Mouse (Mus musculus) lung, postnatal 4 days (tissue): ENCODE measurements around the gene Tuba3b.

Experiments used
- DNase-seq, 2 experiments: peaks; one replicate each; pipeline ENCODE4 v3.0.0; 2021

Tuba3b gene

DNA sequence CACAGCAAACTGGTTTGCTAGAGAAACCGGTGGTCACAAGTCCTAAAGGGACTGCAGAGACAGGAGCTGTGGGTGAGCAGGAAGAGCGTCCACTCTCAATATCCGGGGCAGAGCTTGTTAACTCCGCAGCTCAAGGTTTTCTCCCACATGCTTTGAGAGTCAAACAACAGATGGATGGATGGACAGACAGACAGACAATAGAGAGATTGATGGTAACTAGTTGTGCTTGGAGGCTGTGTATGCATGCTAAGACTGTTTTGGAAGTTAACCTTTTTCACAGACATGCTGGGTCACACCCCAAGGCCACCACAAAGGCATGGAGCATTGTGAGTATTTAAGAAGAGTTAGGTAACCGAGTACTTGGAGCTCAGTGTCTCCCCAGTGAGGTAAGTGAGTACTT is 6.9 kb upstream of the Tuba3b start:
- no peak for DNase-seq

GRCm38 (mm10) chr6:145610901-145611300 is 4.7 kb upstream of the Tuba3b start:
- no peak for DNase-seq

DNA sequence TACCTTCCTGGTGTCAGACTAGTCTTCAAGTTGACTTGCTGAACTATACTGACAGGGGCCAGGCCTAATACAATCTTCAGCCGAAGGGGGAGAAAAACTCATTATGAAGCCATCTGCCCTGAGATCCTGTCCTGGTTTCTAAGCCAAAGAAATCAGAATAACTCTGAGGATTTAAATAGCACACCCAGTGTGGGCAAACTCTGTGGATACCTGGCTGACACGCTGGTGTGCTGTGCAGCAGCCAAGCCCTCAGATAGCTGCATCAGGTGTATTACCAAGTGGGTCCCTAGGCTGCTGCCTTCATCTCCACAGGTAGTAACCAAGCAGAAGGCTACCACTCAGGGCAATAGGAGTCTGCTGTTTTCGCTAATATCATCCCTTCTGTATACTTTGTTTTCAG is 2.9 kb upstream of the Tuba3b start:
- no peak for DNase-seq

GRCm38 (mm10) chr6:145614219-145614618 is 1.3 kb upstream of the Tuba3b start, which contains the start of gene Lmntd1:
Gene Lmntd1 (minus strand): TSS chr6:145614319.
- DNase-seq, result no peak

GRCm38 (mm10) chr6:145616402-145617229 is 1.1 kb downstream of the Tuba3b start:
- no peak for DNase-seq

DNA sequence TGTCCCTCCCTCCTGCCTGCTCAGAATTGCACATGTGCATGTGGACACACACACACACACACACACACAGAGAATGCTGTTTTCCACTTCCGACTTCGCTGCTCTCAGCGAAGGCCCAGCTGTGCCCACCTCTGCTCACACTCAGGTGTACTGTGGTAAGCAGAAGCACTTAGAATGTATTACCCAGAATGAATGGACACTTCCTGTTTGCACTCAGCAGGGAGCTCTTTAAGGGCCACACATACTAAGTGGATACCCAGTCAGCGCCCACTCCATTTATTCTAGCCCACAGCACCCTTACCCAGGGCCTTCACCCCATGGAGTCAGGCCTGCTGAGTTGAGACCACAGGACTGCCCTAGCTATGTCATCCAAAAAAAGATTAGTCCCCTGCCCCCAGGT is 7.6 kb downstream of the Tuba3b start:
- no peak for DNase-seq

GRCm38 (mm10) chr6:145630269-145630668 is 14.7 kb downstream of the Tuba3b start:
- DNase-seq, result peak; percentile 67 to 78

DNA sequence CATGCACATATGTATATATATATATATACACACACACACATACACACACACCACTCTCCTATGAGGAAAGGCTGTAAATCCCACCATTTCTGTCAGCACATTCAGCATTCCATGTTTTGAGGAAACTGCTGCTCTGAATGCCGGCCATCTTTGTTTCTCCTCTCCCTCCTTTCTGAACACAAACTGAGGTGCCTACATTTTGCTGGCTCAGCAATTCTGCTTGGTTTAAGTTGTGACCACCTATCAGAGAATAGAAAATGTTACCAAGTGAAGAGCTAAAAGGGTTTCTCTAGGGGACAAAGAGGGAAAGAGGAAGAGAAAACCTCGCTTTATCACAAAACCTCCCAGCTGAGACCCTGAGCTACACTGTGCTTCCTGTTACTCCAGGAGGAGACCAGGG is 18.9 kb downstream of the Tuba3b start:
- DNase-seq, result no peak

GRCm38 (mm10) chr6:145636682-145637081 is 21.1 kb downstream of the Tuba3b start:
- DNase-seq, result no peak

GRCm38 (mm10) chr6:145638248-145638647 is 22.7 kb downstream of the Tuba3b start:
- peak; percentile 68 to 85 for DNase-seq

- DNase-seq, result no peak
Measured at GRCm38 (mm10) chr6:145640971-145641506, 25.5 kb downstream of the Tuba3b start.

DNA sequence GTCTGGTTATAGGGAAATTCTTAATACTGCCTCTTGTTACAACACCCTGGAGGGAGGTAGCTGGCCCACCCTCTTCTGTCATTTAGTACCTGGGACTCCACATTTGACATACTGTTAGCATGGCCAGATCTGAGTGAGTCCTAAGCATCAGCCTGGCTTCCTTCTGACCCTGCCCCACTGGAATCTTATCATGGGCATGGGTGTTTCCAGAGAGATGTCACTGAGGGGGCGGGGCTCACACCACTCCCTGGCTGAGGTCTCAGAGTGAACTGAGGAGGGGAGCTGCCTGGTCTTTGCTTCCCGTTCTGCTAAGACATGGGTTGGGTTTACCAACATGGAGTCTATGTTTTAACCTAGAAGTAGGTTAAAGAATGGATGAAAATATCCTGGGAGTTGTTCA is 36.4 kb downstream of the Tuba3b start:
- no peak for DNase-seq

GRCm38 (mm10) chr6:145652986-145653385 is 37.4 kb downstream of the Tuba3b start:
- DNase-seq, result no peak

DNA sequence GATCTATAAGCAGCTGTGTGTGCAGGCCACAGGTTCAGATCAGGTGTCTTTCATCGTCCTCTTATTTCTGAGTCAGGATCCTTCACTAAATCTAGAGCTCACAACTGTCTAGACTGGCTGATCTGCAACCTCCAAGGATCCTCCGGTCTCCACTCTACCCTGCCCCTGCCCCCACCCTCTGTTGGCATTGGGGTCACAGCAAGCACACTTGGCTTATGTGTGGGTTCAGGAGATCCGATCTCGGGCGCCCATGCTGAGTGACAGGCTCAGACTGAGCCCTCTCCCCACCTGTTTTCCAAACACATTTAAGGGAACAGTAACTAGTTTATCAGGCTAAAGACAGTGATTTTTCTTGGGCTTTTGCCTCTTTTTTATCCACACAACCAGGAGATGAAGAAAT is 38.1 kb downstream of the Tuba3b start:
- DNase-seq, result no peak

GRCm38 (mm10) chr6:145654062-145654836 is 38.7 kb downstream of the Tuba3b start:
- DNase-seq, result no peak

DNA sequence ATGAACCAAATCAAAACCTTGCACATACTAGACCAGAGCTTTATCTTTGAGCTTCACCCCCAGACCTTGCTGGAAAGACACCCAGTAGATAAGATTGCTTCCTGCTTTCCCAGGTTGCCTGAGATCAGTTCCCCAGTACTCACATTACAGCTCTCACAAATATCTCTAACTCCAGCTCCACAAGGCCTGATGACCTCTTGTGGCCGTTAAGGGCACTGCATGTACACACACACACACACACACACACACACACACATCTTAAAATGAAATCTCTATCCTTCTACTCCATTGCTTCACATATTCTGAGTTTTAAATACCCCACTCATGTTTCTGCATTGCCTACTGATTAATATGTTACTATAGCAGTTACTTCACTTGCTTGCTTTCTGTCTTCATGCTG is 40.1 kb downstream of the Tuba3b start:
- no peak for DNase-seq

DNA sequence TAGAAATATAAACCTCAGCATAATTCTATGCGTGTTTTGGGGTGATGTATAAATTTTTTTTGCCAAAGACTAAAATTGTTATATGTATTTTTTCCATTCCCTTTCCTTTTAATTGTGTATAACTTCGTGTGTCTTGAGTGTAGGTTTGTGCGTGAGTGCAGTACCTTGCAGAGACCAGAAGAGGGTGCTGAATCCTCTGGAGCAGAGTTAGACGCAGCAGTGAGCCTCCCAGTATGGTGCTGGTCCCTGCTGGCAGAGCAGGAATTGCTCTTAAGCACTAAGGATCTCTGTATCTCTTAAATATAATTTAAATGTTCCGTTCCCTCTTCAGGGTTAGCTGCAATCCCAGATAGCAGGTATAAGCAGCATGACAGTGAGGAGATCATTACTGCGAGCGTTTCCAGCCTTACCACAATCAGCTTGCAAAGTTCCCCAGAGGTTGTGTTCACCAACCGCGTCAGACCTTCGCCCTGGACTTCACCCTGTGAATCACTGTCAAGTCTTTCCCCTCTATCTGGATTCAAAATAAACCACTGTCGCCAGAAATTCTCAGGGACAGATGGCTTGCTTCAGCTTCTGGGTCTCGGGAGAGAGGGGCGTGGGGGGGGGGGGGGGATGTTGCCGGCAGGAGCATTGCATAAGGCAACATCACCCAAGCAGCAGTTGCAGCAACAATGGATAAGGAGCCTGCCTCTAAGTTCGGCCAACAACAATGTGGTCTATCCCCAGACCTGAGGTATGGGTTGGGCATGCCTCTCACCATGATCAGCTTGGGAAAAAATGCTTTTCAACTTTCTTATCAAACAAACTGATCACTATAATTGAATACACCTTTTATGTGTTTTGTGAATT is 41.4 kb downstream of the Tuba3b start:
- no peak for DNase-seq

DNA sequence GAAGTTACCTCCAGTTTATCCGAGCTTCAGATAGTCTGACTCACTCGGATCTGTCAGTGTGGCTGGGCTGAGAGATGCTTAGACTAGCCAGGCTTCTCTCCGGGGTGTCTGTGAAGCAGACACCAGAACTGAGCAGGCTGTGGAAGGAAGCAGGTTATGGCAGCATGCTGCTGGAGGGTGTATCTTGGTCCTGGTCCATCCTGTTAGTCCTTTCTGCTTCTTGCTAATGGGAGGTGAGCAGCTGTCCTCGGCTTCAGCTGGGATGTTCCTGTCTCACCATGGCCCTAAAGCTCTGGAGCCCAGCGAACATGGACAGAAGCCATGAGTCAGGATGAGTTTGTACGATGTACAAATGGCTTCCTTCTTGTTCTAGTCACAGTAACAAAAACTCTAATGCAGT is 43.6 kb downstream of the Tuba3b start:
- DNase-seq, result no peak

DNA sequence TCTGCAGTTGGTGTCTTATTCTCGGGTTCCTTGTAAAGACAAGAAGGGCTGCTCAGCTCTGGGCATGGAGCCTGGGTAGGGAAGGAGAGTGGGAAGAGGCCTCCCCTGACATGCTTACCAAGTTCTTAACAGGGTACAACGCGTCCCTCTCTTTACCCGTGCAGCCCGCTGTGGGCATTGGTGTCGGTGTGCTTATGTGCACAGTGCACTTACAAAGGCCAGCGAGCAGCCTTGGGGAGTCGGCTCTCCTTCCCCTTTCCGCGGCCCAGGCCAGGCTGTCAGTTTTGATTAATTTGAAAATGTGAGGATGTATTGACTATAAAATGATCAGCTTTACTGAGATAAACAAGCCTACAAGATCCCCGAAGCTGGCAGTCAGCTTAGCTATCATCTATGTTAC is 45.4 kb downstream of the Tuba3b start:
- DNase-seq, result no peak

DNA sequence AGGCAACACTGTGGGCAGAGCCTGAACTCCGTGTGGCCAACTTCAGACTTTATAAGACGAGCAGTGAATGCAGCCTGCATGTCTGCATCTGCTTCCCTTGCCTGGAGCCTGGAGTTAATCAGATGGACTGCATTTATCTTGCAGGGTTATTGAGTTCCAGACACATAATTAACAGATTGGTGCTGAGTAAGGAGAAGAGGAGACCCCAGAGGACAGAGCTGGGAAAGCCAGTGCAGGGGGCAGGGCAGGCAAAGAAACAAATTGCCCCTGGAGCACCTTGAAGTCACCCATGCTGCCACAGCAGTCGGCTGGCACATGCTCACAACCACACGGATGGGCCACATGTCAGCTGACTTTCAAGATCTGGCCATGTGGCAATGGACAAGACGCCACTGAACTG is 48.7 kb downstream of the Tuba3b start:
- DNase-seq, result no peak

GRCm38 (mm10) chr6:145665751-145666150 is 50.2 kb downstream of the Tuba3b start:
- no peak for DNase-seq

DNA sequence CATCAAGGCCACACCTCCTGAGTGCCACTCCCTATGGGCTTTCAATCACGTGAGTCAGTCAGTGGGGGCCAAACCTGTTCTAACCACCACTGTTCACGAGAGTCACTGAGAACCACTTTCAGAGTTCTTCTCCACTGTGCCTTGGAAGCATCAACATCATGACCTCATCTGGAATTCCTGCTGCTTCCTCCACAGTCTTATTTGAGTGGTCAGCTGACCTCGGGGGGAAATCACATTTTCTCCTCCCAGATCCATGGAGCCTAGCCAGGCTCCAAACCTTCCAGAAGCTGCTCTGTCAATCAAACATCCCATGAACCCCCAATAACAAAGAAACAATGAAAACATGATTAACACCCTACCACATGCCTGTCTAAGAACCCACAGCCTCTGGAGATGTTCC is 52.1 kb downstream of the Tuba3b start:
- DNase-seq, result peak; percentile 32 to 45

DNA sequence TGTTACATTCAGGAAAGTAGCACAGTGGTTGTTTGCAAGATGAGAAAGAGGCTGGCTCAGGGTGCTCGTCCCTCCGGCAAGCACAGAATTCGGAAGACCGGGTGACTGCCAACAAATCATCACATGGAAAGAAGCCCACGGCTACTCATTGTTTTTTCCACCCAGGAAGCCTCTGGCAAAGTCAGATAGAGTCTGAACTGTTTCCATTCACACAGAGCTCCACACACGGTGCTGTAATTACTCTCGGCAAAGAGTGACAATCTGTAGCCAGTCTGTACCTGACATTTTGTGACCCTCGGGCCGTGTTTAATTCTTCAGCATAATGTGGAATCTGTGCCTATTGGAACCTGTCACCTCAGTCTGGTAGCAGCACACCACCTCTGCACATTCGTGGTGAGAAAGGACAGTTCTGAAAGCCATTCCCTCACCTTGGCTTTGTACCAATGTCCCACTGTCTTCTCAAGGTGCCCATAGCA is 54.1 kb downstream of the Tuba3b start:
- no peak for DNase-seq
